20 mouse cellular contexts compared by ENCODE assay signal in genomic region chrX:167099411-167099810, GRCm38 (mm10).
DNase-seq lines count a peak whose midpoint lies in the region; ATAC-seq and TF ChIP-seq lines count a peak whose summit lies in the region.
"Had no signal": no experiment of that assay in that cellular context is flagged by ENCODE, and none has a peak within 500 bp of the region (broad histone marks: within the 10 kb centered on the region; RNA-seq: fewer than 3 reads in every experiment).

No protein-coding gene starts in this region.

- H3K27me3 ChIP-seq in kidney, postnatal 0 days (ENCODE audit: insufficient read depth, low read length): no peaks in the 10 kb centered on the region
- peaks cover 16% of the 10 kb centered on the region for H3K27me3 ChIP-seq in embryonic facial prominence, embryonic 14.5 days (replicated peaks; ENCODE audit: control insufficient read depth, insufficient read depth, low read length)

- H3K9ac ChIP-seq in kidney, postnatal 0 days (ENCODE audit: low read depth, low read length): no peak overlapping the region
- no peak overlapping the region for H3K9ac ChIP-seq in embryonic facial prominence, embryonic 14.5 days (ENCODE audit: low read depth, low read length)
- H3K9ac ChIP-seq: embryonic facial prominence, embryonic 13.5 days; intestine, embryonic 15.5 days; limb, embryonic 12.5 days; liver, postnatal 0 days; midbrain, embryonic 15.5 days; neural tube, embryonic 13.5 days had no signal

- H3K4me1 ChIP-seq in kidney, postnatal 0 days (replicated peaks; ENCODE audit: insufficient read depth, low read length): no peaks in the 10 kb centered on the region
- H3K4me1 ChIP-seq in embryonic facial prominence, embryonic 14.5 days (ENCODE audit: control insufficient read depth, insufficient read depth, low read length): 0 out of 2 replicates have a peak, but pooled peaks cover 4% of the 10 kb centered on the region
- H3K4me1 ChIP-seq: intestine, embryonic 15.5 days had no signal

- no peaks in the 10 kb centered on the region for H3K36me3 ChIP-seq in kidney, postnatal 0 days (ENCODE audit: insufficient read depth, low read length)
- H3K36me3 ChIP-seq in embryonic facial prominence, embryonic 14.5 days (ENCODE audit: control insufficient read depth, insufficient read depth, low read length): no peaks in the 10 kb centered on the region
- H3K36me3 ChIP-seq: embryonic facial prominence, embryonic 13.5 days; intestine, embryonic 15.5 days; limb, embryonic 12.5 days; midbrain, embryonic 15.5 days; neural tube, embryonic 13.5 days had no signal

- no peak overlapping the region for H3K4me3 ChIP-seq in kidney, postnatal 0 days (replicated peaks; ENCODE audit: low read depth, low read length)
- H3K4me3 ChIP-seq in embryonic facial prominence, embryonic 14.5 days (ENCODE audit: low read depth, low read length): no peak overlapping the region
- H3K4me3 ChIP-seq: embryonic facial prominence, embryonic 13.5 days; gastrocnemius, adult 2 months; intestine, embryonic 15.5 days; limb, embryonic 12.5 days; midbrain, embryonic 15.5 days; neural tube, embryonic 13.5 days had no signal

- WGBS in kidney, postnatal 0 days: 58% methylated on average over 6 of the region's 6 CpGs
- WGBS in embryonic facial prominence, embryonic 14.5 days: 44% methylated on average over 6 of the region's 6 CpGs

- no peak overlapping the region for H3K27ac ChIP-seq in kidney, postnatal 0 days
- no peak overlapping the region; the same call in 1 of the 2 replicates for H3K27ac ChIP-seq in embryonic facial prominence, embryonic 14.5 days (replicated peaks; ENCODE audit: low read depth, low read length)
- H3K27ac ChIP-seq: embryonic facial prominence, embryonic 13.5 days; gastrocnemius, adult 2 months; intestine, embryonic 15.5 days; limb, embryonic 12.5 days; midbrain, embryonic 15.5 days; neural tube, embryonic 13.5 days had no signal

- no peaks in the 10 kb centered on the region for H3K9me3 ChIP-seq in kidney, postnatal 0 days (replicated peaks; ENCODE audit: low read length)
- H3K9me3 ChIP-seq in embryonic facial prominence, embryonic 14.5 days (ENCODE audit: control insufficient read depth, low read length): no peaks in the 10 kb centered on the region
- H3K9me3 ChIP-seq: embryonic facial prominence, embryonic 13.5 days; intestine, embryonic 15.5 days; limb, embryonic 12.5 days; midbrain, embryonic 15.5 days; neural tube, embryonic 13.5 days had no signal

- ATAC-seq in kidney, postnatal 0 days (replicated peaks; ENCODE audit: low FRiP score, low read depth): no peak
- peak; percentile 86 for ATAC-seq in embryonic facial prominence, embryonic 14.5 days (ENCODE audit: low read depth)
- ATAC-seq: activated CD4-positive, CD25-positive, alpha-beta regulatory T cell, adult 4 months; intestine, embryonic 15.5 days; liver, postnatal 0 days; midbrain, embryonic 15.5 days had no signal

- H3K4me2 ChIP-seq in kidney, postnatal 0 days (ENCODE audit: low read length): no peak overlapping the region
- H3K4me2 ChIP-seq in embryonic facial prominence, embryonic 14.5 days (ENCODE audit: low read depth, low read length): no peak overlapping the region
- H3K4me2 ChIP-seq: embryonic facial prominence, embryonic 13.5 days; intestine, embryonic 15.5 days; limb, embryonic 12.5 days; midbrain, embryonic 15.5 days; neural tube, embryonic 13.5 days had no signal

- no peak for TF ChIP-seq CTCF in kidney, postnatal 0 days (IDR thresholded peaks at IDR 0.05; ENCODE audit: low read depth)

- DNase-seq in kidney, postnatal 0 days (ENCODE audit: low spot score): peak; percentile 18
- DNase-seq in kidney, adult 11 months: no peak
- DNase-seq in R1 (ENCODE audit: low read depth, low spot score): peak; percentile 28
- DNase-seq in embryonic facial prominence, embryonic 14.5 days (ENCODE audit: low spot score): peak; percentile 67
- DNase-seq in lung, postnatal 4 days: peak; percentile 16 to 49
- no peak for DNase-seq in right cerebral cortex, postnatal 4 days
- no peak for DNase-seq in cerebellum, adult 11-12 months
- no peak for DNase-seq in spleen, postnatal 36 days (ENCODE audit: low spot score in 2 of 2)
- DNase-seq: cerebellum, adult 9-11 months; gastrocnemius, adult 2 months; layer of hippocampus, postnatal 36 days; liver, postnatal 0 days; retina, postnatal 1 day; spleen, adult 18-20 months had no signal

Comparison
In these comparisons a context has a peak if more than half of its experiments do, and no peak if none do; other contexts are left out.
1. DNase-seq: peak in kidney, postnatal 0 days (single experiment), R1 (single experiment), embryonic facial prominence, embryonic 14.5 days (single experiment) and lung, postnatal 4 days (2 of 2); none in kidney, adult 11 months (single experiment), right cerebral cortex, postnatal 4 days (single experiment), cerebellum, adult 11-12 months (single experiment) and spleen, postnatal 36 days (0 of 2).